Mouse (Mus musculus): ENCODE measurements around the gene Lrtm2. TPM values are rescaled to one million over a fixed set of nuclear protein-coding genes. Genes with fewer than 3 reads are reported as not detected.

Gene Lrtm2
- polyA plus RNA-seq, 1 experiment from 2014 or later = 1.1 TPM

DNA sequence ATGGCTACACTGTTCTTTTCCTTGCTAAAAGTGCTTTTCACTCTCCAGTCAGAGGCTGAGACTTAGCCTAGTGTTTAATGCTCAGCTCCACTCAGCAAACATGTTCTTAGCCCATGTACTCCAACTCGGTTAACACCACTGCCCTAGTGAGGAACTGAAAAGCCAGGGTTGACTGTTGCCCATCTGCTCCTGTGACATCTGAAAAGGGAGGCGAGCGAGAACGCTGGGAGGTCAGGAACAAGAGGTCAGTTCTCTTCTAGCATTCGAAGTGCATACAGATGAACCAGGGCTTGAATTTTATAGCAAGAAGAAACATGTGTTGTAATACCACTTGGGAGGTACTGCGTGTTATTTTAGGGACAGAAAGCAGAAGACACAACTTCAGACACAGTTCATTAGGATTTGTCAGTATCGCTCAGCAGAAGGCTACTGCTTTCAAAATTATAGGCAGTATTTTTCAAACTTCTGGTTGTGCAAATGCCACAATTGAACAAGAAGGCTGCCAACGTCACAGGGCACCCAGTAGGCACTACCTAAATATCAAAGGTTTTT, 27.5 kb upstream of the Lrtm2 start:
- H3K36me3 ChIP-seq = peaks cover 64% of the 10 kb centered on the region
- ATAC-seq (ENCODE audit: low FRiP score, low read depth) = no peak
- WGBS = 89% methylated on average over 8 of the region's 8 CpGs
- H3K4me1 ChIP-seq = no peaks in the 10 kb centered on the region
- no peak overlapping the region for H3K4me2 ChIP-seq (replicated peaks)
- H3K27ac ChIP-seq = no peak overlapping the region
- no peak overlapping the region for H3K4me3 ChIP-seq
- no peaks in the 10 kb centered on the region for H3K27me3 ChIP-seq (replicated peaks)
- no peak overlapping the region for H3K9ac ChIP-seq
- H3K9me3 ChIP-seq = no peaks in the 10 kb centered on the region

GRCm38 (mm10) chr6:119352501-119352900, 21.9 kb upstream of the Lrtm2 start:
- no peaks in the 10 kb centered on the region for H3K4me1 ChIP-seq
- 89% methylated on average over 6 of the region's 6 CpGs for WGBS
- no peak for ATAC-seq (ENCODE audit: low FRiP score, low read depth)
- no peak overlapping the region for H3K4me2 ChIP-seq (replicated peaks)
- no peaks in the 10 kb centered on the region for H3K9me3 ChIP-seq
- H3K27ac ChIP-seq = no peak overlapping the region
- peaks cover 41% of the 10 kb centered on the region for H3K36me3 ChIP-seq
- no peaks in the 10 kb centered on the region for H3K27me3 ChIP-seq (replicated peaks)
- no peak overlapping the region for H3K9ac ChIP-seq
- no peak overlapping the region for H3K4me3 ChIP-seq

GRCm38 (mm10) chr6:119351656-119352055, 21.1 kb upstream of the Lrtm2 start:
- ATAC-seq (ENCODE audit: low FRiP score, low read depth) = no peak
- 85% methylated on average over 8 of the region's 8 CpGs for WGBS

DNA sequence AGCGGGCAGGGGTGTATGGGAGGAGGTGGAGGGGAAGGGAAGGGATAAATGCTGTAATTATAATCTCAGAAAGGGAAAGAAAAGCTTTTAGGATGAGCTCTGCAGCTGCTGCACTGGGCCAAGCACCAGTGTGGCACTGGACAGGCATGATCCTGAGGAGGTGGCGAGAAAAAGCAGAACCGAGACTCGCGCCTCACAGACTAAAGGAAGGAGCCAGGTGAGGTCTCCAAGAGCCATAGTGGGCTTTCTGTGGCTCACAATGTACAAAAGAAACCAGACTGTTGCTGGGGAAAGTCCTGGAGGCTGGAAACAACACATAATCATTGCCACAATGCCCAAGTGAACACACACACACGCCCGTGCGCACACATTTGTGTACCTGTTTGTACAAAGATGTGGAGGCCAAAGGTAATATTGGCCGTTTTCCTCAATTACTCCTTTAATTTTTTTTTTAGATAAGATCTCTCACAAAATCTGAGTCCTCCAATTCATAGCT, 20.2 kb upstream of the Lrtm2 start:
- no peaks in the 10 kb centered on the region for H3K4me1 ChIP-seq
- H3K9me3 ChIP-seq = no peaks in the 10 kb centered on the region
- no peak overlapping the region for H3K27ac ChIP-seq
- H3K36me3 ChIP-seq = peaks cover 28% of the 10 kb centered on the region
- H3K9ac ChIP-seq = no peak overlapping the region
- no peak for ATAC-seq (ENCODE audit: low FRiP score, low read depth)
- H3K4me3 ChIP-seq = no peak overlapping the region
- H3K4me2 ChIP-seq (replicated peaks) = no peak overlapping the region
- no peaks in the 10 kb centered on the region for H3K27me3 ChIP-seq (replicated peaks)
- 88% methylated on average over 9 of the region's 9 CpGs for WGBS

More at GRCm38 (mm10) chr6:119351656-119352055, 21.1 kb upstream of the Lrtm2 start:
- Histone ChIP-seq H3K9me3 (no peaks in the 10 kb centered on the region), H3K4me2 (replicated peaks) (no peak overlapping the region), H3K9ac (no peak overlapping the region), H3K36me3 (peaks cover 35% of the 10 kb centered on the region), H3K4me3 (no peak overlapping the region), H3K27me3 (replicated peaks) (no peaks in the 10 kb centered on the region), H3K4me1 (no peaks in the 10 kb centered on the region), H3K27ac (no peak overlapping the region)

DNA sequence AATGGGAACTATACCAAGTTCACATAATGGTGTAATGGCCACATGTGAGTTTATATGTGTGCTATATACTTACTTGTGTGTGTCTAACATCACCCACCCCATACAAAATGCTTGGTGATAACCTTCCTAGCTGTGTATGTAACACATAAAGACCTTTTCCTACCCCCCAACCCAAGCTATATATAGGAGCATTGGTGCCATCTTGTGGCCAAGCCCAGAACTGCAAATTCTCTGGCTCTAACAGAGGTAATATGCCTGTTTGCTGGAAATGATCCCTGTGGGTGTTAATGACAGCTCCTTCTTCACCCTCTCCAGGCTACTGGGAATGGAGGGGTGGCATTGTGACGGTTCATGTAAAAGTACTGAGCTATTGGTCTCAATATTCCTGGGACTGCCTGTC, 17.7 kb upstream of the Lrtm2 start:
- H3K9ac ChIP-seq = no peak overlapping the region
- no peaks in the 10 kb centered on the region for H3K9me3 ChIP-seq
- H3K36me3 ChIP-seq = peaks cover 5% of the 10 kb centered on the region; the same call in 1 of the 2 replicates
- no peaks in the 10 kb centered on the region for H3K4me1 ChIP-seq
- ATAC-seq (ENCODE audit: low FRiP score, low read depth) = peak; percentile 22; the same call in 1 of the 2 replicates
- H3K4me3 ChIP-seq = no peak overlapping the region
- H3K27me3 ChIP-seq (replicated peaks) = no peaks in the 10 kb centered on the region
- WGBS = 4% methylated on average over 1 of the region's 1 CpGs
- H3K4me2 ChIP-seq (replicated peaks) = no peak overlapping the region
- no peak overlapping the region for H3K27ac ChIP-seq

DNA sequence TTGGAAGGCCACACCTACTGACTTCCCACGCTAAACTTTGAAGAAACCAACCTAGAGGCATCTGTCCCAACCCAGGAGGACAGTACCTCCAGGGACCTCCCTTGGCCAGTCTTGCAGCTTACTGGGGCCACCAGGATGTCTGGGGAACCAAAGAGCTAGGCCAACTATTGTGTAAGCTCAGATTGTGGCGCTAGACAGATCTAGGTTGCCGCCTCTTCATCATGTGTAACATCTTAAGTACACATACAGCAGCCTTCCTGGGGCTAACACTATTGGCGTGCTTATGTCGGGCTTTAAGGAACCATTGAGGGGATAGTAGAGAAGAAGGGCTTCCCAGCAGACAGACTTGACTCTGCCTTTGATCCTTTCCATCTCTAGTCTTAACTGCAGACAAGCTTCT, 17.2 kb upstream of the Lrtm2 start:
- Histone ChIP-seq H3K27me3 (replicated peaks) (no peaks in the 10 kb centered on the region), H3K4me3 (no peak overlapping the region), H3K9me3 (no peaks in the 10 kb centered on the region), H3K36me3 (peaks cover 4% of the 10 kb centered on the region; the same call in 1 of the 2 replicates), H3K27ac (no peak overlapping the region), H3K4me1 (no peaks in the 10 kb centered on the region), H3K9ac (no peak overlapping the region), H3K4me2 (replicated peaks) (no peak overlapping the region)
- 77% methylated on average over 5 of the region's 5 CpGs for WGBS
- no peak for ATAC-seq (ENCODE audit: low FRiP score, low read depth)

- no peak overlapping the region for H3K4me3 ChIP-seq
- 70% methylated on average over 10 of the region's 10 CpGs for WGBS
- no peaks in the 10 kb centered on the region for H3K4me1 ChIP-seq
- H3K4me2 ChIP-seq (replicated peaks) = no peak overlapping the region
- no peak overlapping the region for H3K9ac ChIP-seq
- no peak for ATAC-seq (ENCODE audit: low FRiP score, low read depth)
- no peak overlapping the region for H3K27ac ChIP-seq
- H3K36me3 ChIP-seq = no peaks in the 10 kb centered on the region
- H3K9me3 ChIP-seq = no peaks in the 10 kb centered on the region
- no peaks in the 10 kb centered on the region for H3K27me3 ChIP-seq (replicated peaks)
Observed at GRCm38 (mm10) chr6:119346257-119346656, 15.7 kb upstream of the Lrtm2 start.

DNA sequence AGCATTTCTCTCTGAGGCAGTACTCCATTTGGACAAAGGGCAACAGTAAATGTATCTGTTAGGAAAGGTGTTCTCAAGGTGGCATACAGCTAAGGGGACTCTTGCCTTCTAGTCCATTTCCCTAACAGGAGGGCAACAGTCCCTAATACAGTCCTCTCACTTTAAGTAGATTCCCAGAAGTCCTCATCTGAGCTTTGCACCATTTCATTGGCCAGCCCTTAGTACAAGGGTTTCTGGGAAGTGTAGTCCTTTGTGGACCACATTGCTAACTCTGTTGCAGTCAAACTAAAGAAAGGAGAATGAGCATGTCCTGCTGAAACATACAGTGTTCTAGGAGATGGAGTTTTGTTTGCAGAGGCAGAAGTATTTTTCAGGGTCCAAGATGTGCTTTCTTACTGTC, 10.8 kb upstream of the Lrtm2 start:
- Histone ChIP-seq H3K4me3 (no peak overlapping the region), H3K9ac (no peak overlapping the region), H3K4me1 (no peaks in the 10 kb centered on the region), H3K9me3 (no peaks in the 10 kb centered on the region), H3K36me3 (no peaks in the 10 kb centered on the region), H3K4me2 (replicated peaks) (no peak overlapping the region), H3K27me3 (replicated peaks) (no peaks in the 10 kb centered on the region), H3K27ac (no peak overlapping the region)
- ATAC-seq (ENCODE audit: low FRiP score, low read depth) = peak; percentile 89

DNA sequence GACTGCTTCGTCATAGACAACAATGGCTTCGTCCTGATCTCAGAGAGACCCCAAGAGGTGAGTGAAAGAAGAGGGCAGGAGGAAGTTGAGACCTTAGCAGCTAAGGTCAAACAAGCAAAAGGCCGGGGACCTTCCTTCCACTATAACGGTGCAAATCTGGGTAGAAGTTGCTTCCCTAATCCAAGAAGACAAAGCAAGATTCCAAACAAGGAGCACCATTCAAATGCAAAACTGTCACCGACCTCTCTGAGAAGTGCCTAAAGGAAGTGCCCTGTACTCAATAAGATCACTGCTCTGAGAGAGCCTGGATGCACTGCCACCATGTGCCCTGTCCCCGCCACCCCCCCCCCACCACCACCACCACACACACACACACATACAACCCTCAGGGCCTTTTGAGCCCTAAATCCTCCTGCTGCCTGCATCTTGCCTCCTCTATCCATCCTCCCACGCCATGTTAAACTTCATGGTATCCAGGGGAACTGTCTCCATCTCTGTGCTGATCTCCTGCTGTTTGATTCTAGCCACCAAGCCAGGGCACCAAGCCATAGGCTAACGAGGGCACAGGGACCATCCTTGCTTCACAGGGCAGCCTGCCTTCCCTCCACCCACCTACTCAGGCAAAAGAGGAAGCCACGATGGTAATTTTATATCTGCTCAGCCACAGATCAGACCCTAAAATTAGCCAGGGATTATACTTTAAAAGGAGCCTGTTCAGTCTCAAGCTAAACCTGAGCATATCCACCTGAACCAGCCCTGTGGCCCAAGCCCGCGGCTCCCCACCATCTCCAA, 7.8 kb upstream of the Lrtm2 start:
- Histone ChIP-seq H3K9ac (no peak overlapping the region), H3K27me3 (replicated peaks) (no peaks in the 10 kb centered on the region), H3K4me2 (replicated peaks) (no peak overlapping the region), H3K9me3 (no peaks in the 10 kb centered on the region), H3K27ac (no peak overlapping the region), H3K4me1 (peaks cover 7% of the 10 kb centered on the region), H3K4me3 (no peak overlapping the region), H3K36me3 (no peaks in the 10 kb centered on the region)
- ATAC-seq (ENCODE audit: low FRiP score, low read depth) = no peak
- WGBS = 35% methylated on average over 11 of the region's 11 CpGs

DNA sequence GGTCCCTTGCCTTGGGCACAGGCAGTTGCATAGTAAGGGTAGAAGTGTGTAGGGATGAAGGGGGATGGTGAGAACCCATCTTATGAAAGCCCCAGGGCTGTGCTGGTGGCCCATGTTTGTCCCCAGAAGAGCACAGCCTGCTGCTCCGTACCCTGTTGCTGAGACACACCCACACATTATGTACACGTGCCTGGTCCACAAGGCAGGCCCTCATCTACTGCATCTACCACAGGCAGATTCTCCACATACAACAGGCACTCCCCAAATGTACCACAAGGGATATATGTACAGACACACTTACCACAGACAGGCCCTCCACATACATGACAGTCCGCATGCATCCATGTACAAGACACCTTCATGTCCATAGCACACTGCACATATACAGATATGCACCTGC, 6.7 kb upstream of the Lrtm2 start:
- no peak overlapping the region for H3K4me2 ChIP-seq (replicated peaks)
- H3K9ac ChIP-seq = no peak overlapping the region
- H3K27me3 ChIP-seq (replicated peaks) = peaks cover 5% of the 10 kb centered on the region
- H3K4me3 ChIP-seq = no peak overlapping the region
- H3K36me3 ChIP-seq = no peaks in the 10 kb centered on the region
- H3K4me1 ChIP-seq = peaks cover 13% of the 10 kb centered on the region
- WGBS = 75% methylated on average over 3 of the region's 3 CpGs
- H3K9me3 ChIP-seq = no peaks in the 10 kb centered on the region
- ATAC-seq (ENCODE audit: low FRiP score, low read depth) = no peak
- H3K27ac ChIP-seq = no peak overlapping the region

DNA sequence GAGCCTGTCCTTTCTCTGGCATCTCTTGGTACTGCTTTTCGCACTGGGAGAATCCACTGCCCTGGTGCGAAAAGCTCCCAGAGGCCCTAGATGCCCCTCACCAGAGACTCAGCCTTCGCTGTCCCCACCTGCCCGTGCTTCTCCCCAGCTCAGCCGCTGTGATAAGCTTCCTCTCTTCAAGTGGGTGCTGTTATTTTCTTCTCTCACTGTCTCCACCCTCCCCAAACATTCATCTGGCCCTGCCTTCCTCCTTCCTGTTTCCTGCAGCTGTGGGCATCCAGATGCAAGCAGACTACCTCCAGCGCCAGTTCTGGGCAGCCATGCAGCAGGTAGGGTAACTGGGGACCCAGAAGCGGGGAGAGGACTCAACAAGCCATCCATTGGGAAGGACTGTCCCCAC, 5.6 kb upstream of the Lrtm2 start:
- no peak for ATAC-seq (ENCODE audit: low FRiP score, low read depth)
- Histone ChIP-seq H3K27me3 (replicated peaks) (peaks cover 17% of the 10 kb centered on the region), H3K4me3 (no peak overlapping the region), H3K27ac (no peak overlapping the region), H3K4me1 (peaks cover 13% of the 10 kb centered on the region), H3K36me3 (no peaks in the 10 kb centered on the region), H3K9ac (no peak overlapping the region), H3K4me2 (replicated peaks) (no peak overlapping the region), H3K9me3 (no peaks in the 10 kb centered on the region)
- 86% methylated on average over 7 of the region's 7 CpGs for WGBS

- WGBS = 47% methylated on average over 3 of the region's 3 CpGs
- ATAC-seq (ENCODE audit: low FRiP score, low read depth) = no peak
- Histone ChIP-seq H3K9me3 (no peaks in the 10 kb centered on the region), H3K27me3 (replicated peaks) (peaks cover 40% of the 10 kb centered on the region), H3K4me3 (no peak overlapping the region), H3K4me1 (peaks cover 36% of the 10 kb centered on the region), H3K4me2 (replicated peaks) (no peak overlapping the region), H3K9ac (no peak overlapping the region), H3K36me3 (no peaks in the 10 kb centered on the region), H3K27ac (no peak overlapping the region)
Observed at GRCm38 (mm10) chr6:119333831-119334230, 3.3 kb upstream of the Lrtm2 start.

GRCm38 (mm10) chr6:119333202-119333601, 2.6 kb upstream of the Lrtm2 start:
- Histone ChIP-seq H3K9me3 (no peaks in the 10 kb centered on the region), H3K4me3 (no peak overlapping the region), H3K27ac (no peak overlapping the region), H3K27me3 (replicated peaks) (peaks cover 43% of the 10 kb centered on the region), H3K4me2 (replicated peaks) (no peak overlapping the region), H3K9ac (no peak overlapping the region), H3K4me1 (peaks cover 39% of the 10 kb centered on the region), H3K36me3 (no peaks in the 10 kb centered on the region)
- no peak for ATAC-seq (ENCODE audit: low FRiP score, low read depth)
- 8% methylated on average over 3 of the region's 3 CpGs for WGBS

Data from neural tube, embryonic 12.5 days (tissue).